Mouse (Mus musculus) gastrocnemius, postnatal 14 days (tissue): Measurements from ENCODE around the gene Shtn1. TPM values are rescaled to one million over a fixed set of nuclear protein-coding genes. Genes with fewer than 3 reads are reported as not detected.
A peak's percentile ranks its signal among the peaks of the same experiment; 100 is the strongest.

Source experiments
- DNase-seq: peaks from one replicate; pipeline ENCODE4 v3.0.0; 2021; ENCODE audit warnings: mixed read lengths
- intact Hi-C: fragments of 180-260 bp; cut with DNase I; formaldehyde crosslinking; loops from one replicate; pipeline ENCODE4 v1.15.1; 2025; ENCODE audit warnings: low total_unique reads
- long read RNA-seq, 2 experiments: library from polyadenylated mRNA; stranded (forward); transcript quantifications; one replicate each; pipeline ENCODE4 v2.0.0; 2021
- total RNA-seq, 2 experiments: library from RNA; stranded (reverse); gene quantifications; 2 replicates each; pipeline ENCODE4 v1.2.3; 2021

The Shtn1 gene
- total RNA-seq, result 1 to 10 TPM; 1.8 to 2.1 TPM
- long read RNA-seq, experiment 1, partial matches to known transcripts, result 1 of 2 reads
- long read RNA-seq, experiment 1, other reads (novel, unspliced or antisense), result 0 of 2 reads
- long read RNA-seq, experiment 2, partial matches to known transcripts, result 2 of 2 reads
- long read RNA-seq, experiment 2, other reads (novel, unspliced or antisense), result 0 of 2 reads

GRCm38 (mm10) chr19:59075472-59076101 is at the start of gene Shtn1:
Gene Shtn1, minus strand, starts transcription at chr19:59076100.
- intact Hi-C loops, result no loop called here

GRCm38 (mm10) chr19:59114152-59114551 is 38.3 kb upstream of the Shtn1 start:
- DNase-seq, result no peak
- intact Hi-C loops, result no loop called here

More at GRCm38 (mm10) chr19:59075472-59076101, at the start of gene Shtn1:
- peak; percentile 15 for DNase-seq

GRCm38 (mm10) chr19:59109937-59110336 is 34.0 kb upstream of the Shtn1 start:
- intact Hi-C loops, result no loop called here
- DNase-seq, result no peak

- intact Hi-C loops, result no loop called here
- DNase-seq, result no peak
These were observed 22.4 kb upstream of the Shtn1 start for GRCm38 (mm10) chr19:59098315-59098714.

GRCm38 (mm10) chr19:59092295-59092694 is 16.4 kb upstream of the Shtn1 start:
- intact Hi-C loops, result no loop called here

GRCm38 (mm10) chr19:59090337-59090736 is 14.4 kb upstream of the Shtn1 start:
- DNase-seq, result no peak
- intact Hi-C loops, result no loop called here

More at GRCm38 (mm10) chr19:59092295-59092694, 16.4 kb upstream of the Shtn1 start:
- DNase-seq, result no peak

GRCm38 (mm10) chr19:59084296-59084695 is 8.4 kb upstream of the Shtn1 start:
- intact Hi-C loops, result no loop called here

GRCm38 (mm10) chr19:59076131-59076530 is 231 bp upstream of the Shtn1 start:
- DNase-seq, result no peak
- intact Hi-C loops, result no loop called here

More at GRCm38 (mm10) chr19:59084296-59084695, 8.4 kb upstream of the Shtn1 start:
- DNase-seq, result no peak

GRCm38 (mm10) chr19:59074841-59075471 is 944 bp downstream of the Shtn1 start:
- peak; percentile 5 for DNase-seq
- intact Hi-C loops, result no loop called here

- DNase-seq, result no peak
- intact Hi-C loops, result no loop called here
These were observed 1.5 kb downstream of the Shtn1 start for GRCm38 (mm10) chr19:59074381-59074780.

GRCm38 (mm10) chr19:59073006-59073405 is 2.9 kb downstream of the Shtn1 start:
- intact Hi-C loops, result no loop called here
- no peak for DNase-seq

GRCm38 (mm10) chr19:59071979-59072378 is 3.9 kb downstream of the Shtn1 start:
- intact Hi-C loops, result no loop called here
- DNase-seq, result no peak

- intact Hi-C loops, result no loop called here
- no peak for DNase-seq
These were observed 4.5 kb downstream of the Shtn1 start for GRCm38 (mm10) chr19:59071396-59071795.

GRCm38 (mm10) chr19:59067652-59068051 is 8.2 kb downstream of the Shtn1 start:
- intact Hi-C loops, result no loop called here

GRCm38 (mm10) chr19:59066670-59067069 is 9.2 kb downstream of the Shtn1 start:
- no peak for DNase-seq
- intact Hi-C loops, result no loop called here

More at GRCm38 (mm10) chr19:59067652-59068051, 8.2 kb downstream of the Shtn1 start:
- DNase-seq, result no peak

- DNase-seq, result no peak
- intact Hi-C loops, result no loop called here
These were observed 9.8 kb downstream of the Shtn1 start for GRCm38 (mm10) chr19:59066115-59066514.

- intact Hi-C loops, result no loop called here
- DNase-seq, result no peak
These were observed 11.3 kb downstream of the Shtn1 start for GRCm38 (mm10) chr19:59064616-59065015.

- intact Hi-C loops, result no loop called here
- DNase-seq, result no peak
These were observed 12.3 kb downstream of the Shtn1 start for GRCm38 (mm10) chr19:59063568-59063967.

- DNase-seq, result no peak
- intact Hi-C loops, result no loop called here
These were observed 17.8 kb downstream of the Shtn1 start for GRCm38 (mm10) chr19:59058105-59058504.

GRCm38 (mm10) chr19:59057366-59057765 is 18.5 kb downstream of the Shtn1 start:
- intact Hi-C loops, result no loop called here
- no peak for DNase-seq

- intact Hi-C loops, result no loop called here
- no peak for DNase-seq
These were observed 21.3 kb downstream of the Shtn1 start for GRCm38 (mm10) chr19:59054632-59054951.
